Mouse (Mus musculus): ENCODE data around the gene Onecut3. TPM values are rescaled to one million over a fixed set of nuclear protein-coding genes. Genes with fewer than 3 reads are reported as not detected.
A peak's percentile ranks its signal among the peaks of the same experiment; 100 is the strongest.

Gene Onecut3
- polyA plus RNA-seq, 1 experiment from 2014 or later, result 0.17 TPM

GRCm38 (mm10) chr10:80509412-80510272 is 15.0 kb downstream of the Onecut3 start:
- Histone ChIP-seq H3K4me1 (peaks cover 33% of the 10 kb centered on the region), H3K4me3 (peak overlapping the region; percentile 53), H3K27ac (replicated peaks) (no peak overlapping the region), H3K27me3 (replicated peaks; ENCODE audit: low read depth, poor library complexity, severe bottlenecking) (peaks cover 97% of the 10 kb centered on the region), H3K9me3 (no peaks in the 10 kb centered on the region), H3K36me3 (replicated peaks) (no peaks in the 10 kb centered on the region)
- DNase-seq (ENCODE audit: low spot score), result peak; percentile 82
- 10% methylated on average over 20 of the region's 20 CpGs for WGBS

GRCm38 (mm10) chr10:80510273-80510660 is 15.6 kb downstream of the Onecut3 start:
- peaks cover 97% of the 10 kb centered on the region for H3K27me3 ChIP-seq (replicated peaks; ENCODE audit: low read depth, poor library complexity, severe bottlenecking)
- no peak overlapping the region for H3K4me3 ChIP-seq
- 43% methylated on average over 10 of the region's 10 CpGs for WGBS
- no peak overlapping the region for H3K27ac ChIP-seq (replicated peaks)
- peaks cover 35% of the 10 kb centered on the region for H3K4me1 ChIP-seq
- no peak for DNase-seq (ENCODE audit: low spot score)
- H3K9me3 ChIP-seq, result no peaks in the 10 kb centered on the region
- H3K36me3 ChIP-seq (replicated peaks), result no peaks in the 10 kb centered on the region

- peak overlapping the region; percentile 52 for H3K27ac ChIP-seq (replicated peaks)
- no peaks in the 10 kb centered on the region for H3K36me3 ChIP-seq (replicated peaks)
- H3K9me3 ChIP-seq, result no peaks in the 10 kb centered on the region
- H3K27me3 ChIP-seq (replicated peaks; ENCODE audit: low read depth, poor library complexity, severe bottlenecking), result peaks cover 74% of the 10 kb centered on the region
- peak; percentile 30 for DNase-seq (ENCODE audit: low spot score)
- peaks cover 32% of the 10 kb centered on the region for H3K4me1 ChIP-seq
- H3K4me3 ChIP-seq, result peak overlapping the region; percentile 44
- 11% methylated on average over 19 of the region's 19 CpGs for WGBS
Measured at GRCm38 (mm10) chr10:80513739-80514138, 19.1 kb downstream of the Onecut3 start.

GRCm38 (mm10) chr10:80519287-80519686 is 24.7 kb downstream of the Onecut3 start:
- no peaks in the 10 kb centered on the region for H3K36me3 ChIP-seq (replicated peaks)
- H3K27ac ChIP-seq (replicated peaks), result no peak overlapping the region
- no peak overlapping the region for H3K4me3 ChIP-seq
- WGBS, result 73% methylated on average over 2 of the region's 2 CpGs
- peaks cover 14% of the 10 kb centered on the region for H3K4me1 ChIP-seq
- DNase-seq (ENCODE audit: low spot score), result no peak
- peaks cover 21% of the 10 kb centered on the region for H3K27me3 ChIP-seq (replicated peaks; ENCODE audit: low read depth, poor library complexity, severe bottlenecking)
- H3K9me3 ChIP-seq, result peaks cover 9% of the 10 kb centered on the region; the same call in 1 of the 2 replicates

GRCm38 (mm10) chr10:80523299-80523698 is 28.7 kb downstream of the Onecut3 start:
- 93% methylated on average over 7 of the region's 7 CpGs for WGBS
- H3K27me3 ChIP-seq (replicated peaks; ENCODE audit: low read depth, poor library complexity, severe bottlenecking), result 0 out of 2 replicates have a peak, but pooled peaks cover 6% of the 10 kb centered on the region
- H3K27ac ChIP-seq (replicated peaks), result no peak overlapping the region
- H3K36me3 ChIP-seq (replicated peaks), result no peaks in the 10 kb centered on the region
- H3K9me3 ChIP-seq, result peaks cover 9% of the 10 kb centered on the region; the same call in 1 of the 2 replicates
- H3K4me1 ChIP-seq, result peaks cover 16% of the 10 kb centered on the region
- DNase-seq (ENCODE audit: low spot score), result no peak
- 0 out of 2 replicates have a peak overlapping the region, but pooled peaks have one; percentile 5 for H3K4me3 ChIP-seq

- no peak overlapping the region for H3K27ac ChIP-seq (replicated peaks)
- peak; percentile 69 for DNase-seq (ENCODE audit: low spot score)
- H3K9me3 ChIP-seq, result peaks cover 5% of the 10 kb centered on the region; the same call in 1 of the 2 replicates
- H3K4me3 ChIP-seq, result peak overlapping the region; percentile 43
- H3K27me3 ChIP-seq (replicated peaks; ENCODE audit: low read depth, poor library complexity, severe bottlenecking), result 0 out of 2 replicates have a peak, but pooled peaks cover 6% of the 10 kb centered on the region
- no peaks in the 10 kb centered on the region for H3K36me3 ChIP-seq (replicated peaks)
- peaks cover 14% of the 10 kb centered on the region for H3K4me1 ChIP-seq
- 25% methylated on average over 9 of the region's 9 CpGs for WGBS
Measured at GRCm38 (mm10) chr10:80526172-80526571, 31.5 kb downstream of the Onecut3 start.

- DNase-seq (ENCODE audit: low spot score), result no peak
- peaks cover 39% of the 10 kb centered on the region for H3K27me3 ChIP-seq (replicated peaks; ENCODE audit: low read depth, poor library complexity, severe bottlenecking)
- no peak overlapping the region for H3K27ac ChIP-seq (replicated peaks)
- peaks cover 28% of the 10 kb centered on the region for H3K4me1 ChIP-seq
- H3K9me3 ChIP-seq, result no peaks in the 10 kb centered on the region
- no peak overlapping the region for H3K4me3 ChIP-seq
- no peaks in the 10 kb centered on the region for H3K36me3 ChIP-seq (replicated peaks)
- 88% methylated on average over 11 of the region's 11 CpGs for WGBS
Measured at GRCm38 (mm10) chr10:80532783-80533182, 38.1 kb downstream of the Onecut3 start.

GRCm38 (mm10) chr10:80533704-80534103 is 39.1 kb downstream of the Onecut3 start:
- H3K4me1 ChIP-seq, result peaks cover 29% of the 10 kb centered on the region
- no peaks in the 10 kb centered on the region for H3K9me3 ChIP-seq
- no peak overlapping the region for H3K27ac ChIP-seq (replicated peaks)
- peaks cover 47% of the 10 kb centered on the region for H3K27me3 ChIP-seq (replicated peaks; ENCODE audit: low read depth, poor library complexity, severe bottlenecking)
- H3K4me3 ChIP-seq, result no peak overlapping the region; the same call in 1 of the 2 replicates
- DNase-seq (ENCODE audit: low spot score), result peak; percentile 50
- H3K36me3 ChIP-seq (replicated peaks), result no peaks in the 10 kb centered on the region
- 16% methylated on average over 7 of the region's 7 CpGs for WGBS

- Histone ChIP-seq H3K36me3 (replicated peaks) (no peaks in the 10 kb centered on the region), H3K4me3 (peak overlapping the region; percentile 30)
Measured at GRCm38 (mm10) chr10:80535071-80535470, 40.4 kb downstream of the Onecut3 start.

GRCm38 (mm10) chr10:80535711-80536110 is 41.1 kb downstream of the Onecut3 start:
- Histone ChIP-seq H3K9me3 (no peaks in the 10 kb centered on the region), H3K4me1 (peaks cover 37% of the 10 kb centered on the region), H3K36me3 (replicated peaks) (peaks cover 2% of the 10 kb centered on the region; the same call in 1 of the 2 replicates), H3K4me3 (peak overlapping the region; percentile 30; the same call in 1 of the 2 replicates), H3K27me3 (replicated peaks; ENCODE audit: low read depth, poor library complexity, severe bottlenecking) (peaks cover 52% of the 10 kb centered on the region), H3K27ac (replicated peaks) (no peak overlapping the region)
- DNase-seq (ENCODE audit: low spot score), result no peak
- 11% methylated on average over 13 of the region's 13 CpGs for WGBS

More at GRCm38 (mm10) chr10:80535071-80535470, 40.4 kb downstream of the Onecut3 start:
- H3K27me3 ChIP-seq (replicated peaks; ENCODE audit: low read depth, poor library complexity, severe bottlenecking), result peaks cover 52% of the 10 kb centered on the region
- 13% methylated on average over 14 of the region's 14 CpGs for WGBS
- H3K4me1 ChIP-seq, result peaks cover 37% of the 10 kb centered on the region
- H3K9me3 ChIP-seq, result no peaks in the 10 kb centered on the region
- no peak overlapping the region for H3K27ac ChIP-seq (replicated peaks)
- no peak for DNase-seq (ENCODE audit: low spot score)

- peaks cover 26% of the 10 kb centered on the region for H3K36me3 ChIP-seq (replicated peaks)
- no peak for DNase-seq (ENCODE audit: low spot score)
- H3K4me3 ChIP-seq, result no peak overlapping the region
- H3K4me1 ChIP-seq, result peaks cover 37% of the 10 kb centered on the region
- WGBS, result 60% methylated on average over 5 of the region's 5 CpGs
- H3K27me3 ChIP-seq (replicated peaks; ENCODE audit: low read depth, poor library complexity, severe bottlenecking), result peaks cover 52% of the 10 kb centered on the region
- H3K9me3 ChIP-seq, result no peaks in the 10 kb centered on the region
- H3K27ac ChIP-seq (replicated peaks), result no peak overlapping the region
Measured at GRCm38 (mm10) chr10:80538180-80538579, 43.5 kb downstream of the Onecut3 start.

- DNase-seq (ENCODE audit: low spot score), result peak; percentile 83
- no peaks in the 10 kb centered on the region for H3K9me3 ChIP-seq
- no peak within 1 kb of the TSS for H3K27ac ChIP-seq (replicated peaks)
- H3K36me3 ChIP-seq (replicated peaks), result peaks cover 33% of the 10 kb centered on the region
- peaks cover 52% of the 10 kb centered on the region for H3K27me3 ChIP-seq (replicated peaks; ENCODE audit: low read depth, poor library complexity, severe bottlenecking)
- H3K4me3 ChIP-seq, result peak within 1 kb of the TSS; percentile 50
- WGBS, result 3% methylated on average over 30 of the region's 30 CpGs
- peaks cover 34% of the 10 kb centered on the region for H3K4me1 ChIP-seq
Measured at GRCm38 (mm10) chr10:80538710-80539394, 44.2 kb downstream of the Onecut3 start, which contains the start of gene Atp8b3. TSS of gene Atp8b3 (minus strand) at chr10:80539124.
